14 mouse cellular contexts compared by ENCODE assay signal in the genomic region with DNA sequence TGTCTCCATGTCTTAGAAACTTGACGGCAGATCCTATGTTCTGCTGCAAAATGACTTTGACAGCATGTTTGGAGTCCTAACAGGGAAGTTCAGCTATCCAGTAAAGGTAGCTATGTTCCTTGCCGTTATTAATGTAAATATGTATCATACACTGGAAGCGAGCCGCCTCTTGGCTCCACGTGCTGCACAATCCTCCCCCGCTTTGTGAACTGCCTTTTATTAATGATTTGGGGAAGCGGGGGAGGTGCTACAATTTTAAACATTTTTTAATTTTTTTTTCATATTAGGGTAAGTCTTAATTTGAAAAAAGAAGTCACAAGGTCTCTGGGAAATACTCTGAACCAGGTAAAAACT. TPM values are rescaled to one million over a fixed set of nuclear protein-coding genes. Genes with fewer than 3 reads are reported as not detected.
DNase-seq lines count a peak whose midpoint lies in the region; ATAC-seq lines count a peak whose summit lies in the region.
"Had no signal": no experiment of that assay in that cellular context is flagged by ENCODE, and none has a peak within 500 bp of the region (broad histone marks: within the 10 kb centered on the region; RNA-seq: fewer than 3 reads in every experiment).

No protein-coding gene starts in this region.

- H3K9ac ChIP-seq in heart, embryonic 13.5 days, result peak overlapping the region; percentile 83
- H3K9ac ChIP-seq in kidney, embryonic 14.5 days (ENCODE audit: low read depth, low read length), result no peak overlapping the region
- H3K9ac ChIP-seq in midbrain, embryonic 12.5 days (replicated peaks), result 0 out of 2 replicates have a peak overlapping the region, but pooled peaks have one; percentile 37
- no peak overlapping the region for H3K9ac ChIP-seq in midbrain, embryonic 13.5 days (replicated peaks)

- H3K4me2 ChIP-seq in heart, embryonic 13.5 days, result peak overlapping the region; percentile 80; the same call in 1 of the 2 replicates
- peak overlapping the region; percentile 46; the same call in 1 of the 2 replicates for H3K4me2 ChIP-seq in kidney, embryonic 14.5 days (replicated peaks; ENCODE audit: low read depth, low read length)
- H3K4me2 ChIP-seq in midbrain, embryonic 12.5 days (replicated peaks), result no peak overlapping the region
- H3K4me2 ChIP-seq in midbrain, embryonic 13.5 days (replicated peaks), result no peak overlapping the region

- H3K4me1 ChIP-seq in heart, embryonic 13.5 days, result peaks cover 32% of the 10 kb centered on the region
- H3K4me1 ChIP-seq in kidney, embryonic 14.5 days (ENCODE audit: control insufficient read depth, insufficient read depth, low read length), result no peaks in the 10 kb centered on the region
- 0 out of 2 replicates have a peak, but pooled peaks cover 6% of the 10 kb centered on the region for H3K4me1 ChIP-seq in midbrain, embryonic 12.5 days
- H3K4me1 ChIP-seq in midbrain, embryonic 13.5 days (replicated peaks), result peaks cover 5% of the 10 kb centered on the region

- WGBS in heart, embryonic 13.5 days, result 65% methylated on average over 7 of the region's 7 CpGs
- 69% methylated on average over 7 of the region's 7 CpGs for WGBS in kidney, embryonic 14.5 days
- WGBS in midbrain, embryonic 12.5 days, result 75% methylated on average over 7 of the region's 7 CpGs
- WGBS in midbrain, embryonic 13.5 days, result 79% methylated on average over 7 of the region's 7 CpGs

- no peaks in the 10 kb centered on the region for H3K9me3 ChIP-seq in heart, embryonic 13.5 days
- no peaks in the 10 kb centered on the region for H3K9me3 ChIP-seq in kidney, embryonic 14.5 days (ENCODE audit: control insufficient read depth, low read length)
- no peaks in the 10 kb centered on the region for H3K9me3 ChIP-seq in midbrain, embryonic 12.5 days
- no peaks in the 10 kb centered on the region for H3K9me3 ChIP-seq in midbrain, embryonic 13.5 days
- H3K9me3 ChIP-seq: heart, embryonic 10.5 days; liver, embryonic 13.5 days; neural tube, embryonic 15.5 days had no signal

- ATAC-seq in heart, embryonic 13.5 days (ENCODE audit: extremely low read depth, insufficient number of reproducible peaks, low FRiP score, low TSS enrichment), result no peak
- ATAC-seq in kidney, embryonic 14.5 days (ENCODE audit: low FRiP score, low TSS enrichment), result no peak
- ATAC-seq in midbrain, embryonic 12.5 days (ENCODE audit: low FRiP score, low read depth), result no peak
- no peak for ATAC-seq in midbrain, embryonic 13.5 days
- ATAC-seq: activated CD4-positive, CD25-positive, alpha-beta regulatory T cell, adult 4 months; Patski had no signal

- peak overlapping the region; percentile 54; the same call in 1 of the 2 replicates for H3K4me3 ChIP-seq in heart, embryonic 13.5 days
- H3K4me3 ChIP-seq in kidney, embryonic 14.5 days (ENCODE audit: low read length), result no peak overlapping the region
- H3K4me3 ChIP-seq in midbrain, embryonic 12.5 days, result no peak overlapping the region
- H3K4me3 ChIP-seq in midbrain, embryonic 13.5 days (replicated peaks), result no peak overlapping the region

- no peaks in the 10 kb centered on the region for H3K36me3 ChIP-seq in heart, embryonic 13.5 days
- H3K36me3 ChIP-seq in kidney, embryonic 14.5 days (ENCODE audit: control insufficient read depth, insufficient read depth, low read length), result no peaks in the 10 kb centered on the region
- H3K36me3 ChIP-seq in midbrain, embryonic 12.5 days, result no peaks in the 10 kb centered on the region
- no peaks in the 10 kb centered on the region for H3K36me3 ChIP-seq in midbrain, embryonic 13.5 days
- H3K36me3 ChIP-seq: heart, embryonic 10.5 days; liver, embryonic 13.5 days; neural tube, embryonic 15.5 days had no signal

- H3K27me3 ChIP-seq in heart, embryonic 13.5 days (replicated peaks), result no peaks in the 10 kb centered on the region
- H3K27me3 ChIP-seq in kidney, embryonic 14.5 days (ENCODE audit: control insufficient read depth, insufficient read depth, low read length), result no peaks in the 10 kb centered on the region; the same call in 1 of the 2 replicates
- H3K27me3 ChIP-seq in midbrain, embryonic 12.5 days, result peaks cover 26% of the 10 kb centered on the region
- H3K27me3 ChIP-seq in midbrain, embryonic 13.5 days, result peaks cover 15% of the 10 kb centered on the region
- H3K27me3 ChIP-seq: megakaryocyte, embryonic 14.5 days; Patski had no signal

- H3K27ac ChIP-seq in heart, embryonic 13.5 days (replicated peaks), result no peak overlapping the region
- no peak overlapping the region for H3K27ac ChIP-seq in kidney, embryonic 14.5 days (ENCODE audit: low read depth, low read length)
- no peak overlapping the region for H3K27ac ChIP-seq in midbrain, embryonic 12.5 days (replicated peaks)
- H3K27ac ChIP-seq in midbrain, embryonic 13.5 days, result no peak overlapping the region
- H3K27ac ChIP-seq: left cerebral cortex, adult 2 months; liver, embryonic 13.5 days; neural tube, embryonic 15.5 days had no signal

- no peak for DNase-seq in heart, adult 18-20 months
- DNase-seq in kidney, postnatal 4 days, result no peak
- DNase-seq in ovary, postnatal 36 days (ENCODE audit: low spot score), result no peak

RNA-seq across cellular contexts. Expression of a gene that starts 13.1 kb away (rescaled TPM):
- 348 and 370 TPM in 2 replicates for polyA plus RNA-seq in heart, embryonic 13.5 days (2015; fragmentation: Nextera tagmentation; extraction: Ambion mirVana)
- total RNA-seq in heart, adult 18-20 months (2021), result 100 to 1,000 TPM; 192 to 214 TPM
- polyA plus RNA-seq in kidney, embryonic 14.5 days (2014; fragmentation: Nextera tagmentation; extraction: Ambion mirVana), result 40.7 and 45.1 TPM in 2 replicates
- polyA plus RNA-seq in midbrain, embryonic 12.5 days (2016; fragmentation: Nextera tagmentation; extraction: Ambion mirVana), result 41.8 and 51.0 TPM in 2 replicates
- polyA plus RNA-seq in midbrain, embryonic 13.5 days (2015; fragmentation: Nextera tagmentation; extraction: Ambion mirVana), result 28.3 and 30.4 TPM in 2 replicates

RNA-seq across cellular contexts. Expression of a gene that starts 25.5 kb away (rescaled TPM):
- 54.9 and 58.1 TPM in 2 replicates for polyA plus RNA-seq in heart, embryonic 13.5 days (2015; fragmentation: Nextera tagmentation; extraction: Ambion mirVana)
- total RNA-seq in heart, adult 18-20 months (2021), result 10 to 100 TPM; 87.1 to 92.2 TPM
- polyA plus RNA-seq in kidney, embryonic 14.5 days (2014; fragmentation: Nextera tagmentation; extraction: Ambion mirVana), result 29.2 and 38.8 TPM in 2 replicates
- 65.6 and 67.5 TPM in 2 replicates for polyA plus RNA-seq in midbrain, embryonic 12.5 days (2016; fragmentation: Nextera tagmentation; extraction: Ambion mirVana)
- polyA plus RNA-seq in midbrain, embryonic 13.5 days (2015; fragmentation: Nextera tagmentation; extraction: Ambion mirVana), result 87.6 and 90.8 TPM in 2 replicates

RNA-seq across cellular contexts. Expression of a gene that starts 44.4 kb away (rescaled TPM):
- polyA plus RNA-seq in heart, embryonic 13.5 days (2015; fragmentation: Nextera tagmentation; extraction: Ambion mirVana), result 41.8 and 42.9 TPM in 2 replicates
- total RNA-seq in heart, adult 18-20 months (2021), result 10 to 100 TPM; 71.8 to 83.2 TPM
- polyA plus RNA-seq in kidney, embryonic 14.5 days (2014; fragmentation: Nextera tagmentation; extraction: Ambion mirVana), result 25.3 and 40.0 TPM in 2 replicates
- polyA plus RNA-seq in midbrain, embryonic 12.5 days (2016; fragmentation: Nextera tagmentation; extraction: Ambion mirVana), result 31.7 and 35.0 TPM in 2 replicates
- polyA plus RNA-seq in midbrain, embryonic 13.5 days (2015; fragmentation: Nextera tagmentation; extraction: Ambion mirVana), result 28.7 and 34.3 TPM in 2 replicates

Comparison
In these comparisons a context has a peak if more than half of its experiments do, and no peak if none do; other contexts are left out.
1. H3K9ac ChIP-seq: peak in heart, embryonic 13.5 days (single experiment) and midbrain, embryonic 12.5 days (single experiment); none in kidney, embryonic 14.5 days (single experiment) and midbrain, embryonic 13.5 days (single experiment).
2. H3K4me2 ChIP-seq: peak in heart, embryonic 13.5 days (single experiment) and kidney, embryonic 14.5 days (single experiment); none in midbrain, embryonic 12.5 days (single experiment) and midbrain, embryonic 13.5 days (single experiment).